Mouse (Mus musculus) layer of hippocampus, adult 18-20 months (tissue): ENCODE data around the gene Thap2. TPM values are rescaled to one million over a fixed set of nuclear protein-coding genes. Genes with fewer than 3 reads are reported as not detected.
A peak's percentile ranks its signal among the peaks of the same experiment; 100 is the strongest.

ENCODE experiments used
- DNase-seq, 2 experiments: peaks; one replicate each; pipeline ENCODE4 v3.0.0; 2022; ENCODE audit warnings: low spot score in 2 of 2
- total RNA-seq, 2 experiments: library from RNA; stranded (reverse); gene quantifications; 2 replicates each; pipeline ENCODE4 v1.2.3; 2021

Thap2 gene
- total RNA-seq, 2 experiments from 2014 or later = 13.8 to 14.7 TPM

DNA sequence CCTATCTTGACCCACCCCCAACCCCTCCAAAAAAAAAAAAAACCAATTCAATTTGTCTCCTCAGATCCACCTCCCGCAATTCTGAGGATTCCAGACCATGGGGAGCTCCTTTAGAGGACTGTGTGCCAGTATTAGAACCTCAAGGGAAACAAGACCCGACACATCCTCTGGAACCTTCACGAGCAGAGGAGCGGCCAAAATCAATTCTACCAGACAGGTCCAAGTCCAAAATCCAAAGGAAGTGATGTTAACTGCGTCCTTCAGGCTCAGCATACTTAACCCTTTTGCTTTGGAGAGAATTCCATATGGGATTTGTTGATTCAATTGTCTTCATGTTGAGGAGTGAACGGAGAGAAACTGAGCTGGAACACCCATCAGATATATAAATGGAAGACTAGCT, 29.2 kb downstream of the Thap2 start:
- DNase-seq = no peak

- DNase-seq = no peak
These were observed 29.7 kb downstream of the Thap2 start for GRCm38 (mm10) chr10:115354553-115354952.

DNA sequence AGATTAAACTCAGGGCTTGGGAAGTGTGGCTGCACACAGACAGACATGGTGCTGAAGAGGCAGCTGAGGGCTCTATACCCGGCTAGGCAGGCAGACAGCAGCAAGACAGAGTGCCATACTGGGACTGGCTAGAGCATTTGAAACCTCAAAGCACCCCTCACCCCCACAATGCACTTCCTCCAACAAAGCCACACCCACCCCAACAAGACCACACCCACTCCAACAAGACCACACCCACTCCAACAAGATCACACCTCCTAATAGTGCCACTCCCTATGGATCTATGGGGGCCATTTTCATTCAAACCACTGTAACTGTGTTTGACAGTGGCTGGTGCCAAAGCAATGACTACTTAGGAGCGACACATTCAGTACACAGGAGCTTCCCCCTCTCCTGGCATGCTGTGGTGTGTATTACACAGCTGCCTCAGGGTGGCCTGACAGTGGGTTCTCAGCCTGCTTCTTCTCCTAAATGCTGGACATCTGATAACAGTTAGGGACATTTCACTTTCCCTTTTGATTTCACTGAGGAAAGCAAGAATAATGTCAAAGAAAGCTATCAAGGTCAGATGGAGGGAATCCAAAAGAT, 33.3 kb downstream of the Thap2 start:
- DNase-seq = no peak

- no peak for DNase-seq
These were observed 34.7 kb downstream of the Thap2 start for GRCm38 (mm10) chr10:115349509-115349908.

- no peak for DNase-seq
These were observed 35.2 kb downstream of the Thap2 start for GRCm38 (mm10) chr10:115349029-115349428.

DNA sequence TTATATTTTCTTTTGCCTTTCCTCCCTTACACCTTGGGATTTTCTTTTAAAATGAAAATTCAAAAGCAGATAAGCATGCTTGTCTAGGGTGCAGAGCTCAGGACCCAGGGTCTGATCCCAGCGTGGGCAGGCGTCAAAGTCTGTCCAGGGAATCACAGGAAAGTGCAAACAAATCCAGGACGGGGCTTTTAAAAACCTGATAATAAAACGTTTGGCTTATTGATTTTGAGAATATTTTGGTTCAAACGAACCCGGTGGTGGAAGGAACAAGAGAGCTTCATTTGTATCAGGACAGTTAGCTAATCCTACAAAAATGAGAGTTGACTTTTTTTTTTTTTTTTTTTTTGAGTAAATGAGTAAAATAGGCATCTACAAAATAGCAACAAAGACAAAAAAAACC, 36.1 kb downstream of the Thap2 start:
- no peak for DNase-seq

DNA sequence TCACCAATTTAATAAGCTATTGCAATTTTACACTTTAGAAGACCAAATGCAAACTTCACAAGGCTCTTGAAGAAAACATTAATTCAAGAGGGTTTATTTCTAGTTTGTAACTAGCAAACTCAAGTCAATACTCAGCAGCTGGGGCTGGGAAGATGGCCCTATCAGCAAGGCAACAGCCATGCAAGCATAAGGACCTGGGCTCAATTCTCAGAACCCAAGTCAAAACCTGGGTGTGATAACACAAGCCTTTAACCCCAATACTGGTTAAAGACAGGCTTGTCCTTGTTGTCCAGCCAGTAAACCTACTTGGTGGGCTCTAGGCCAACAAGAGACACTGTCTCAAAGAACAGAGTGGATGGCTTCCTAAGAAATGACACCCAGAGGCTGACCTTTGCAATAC, 37.8 kb downstream of the Thap2 start:
- DNase-seq = no peak

GRCm38 (mm10) chr10:115342771-115343425, 41.3 kb downstream of the Thap2 start:
- DNase-seq = no peak

DNA sequence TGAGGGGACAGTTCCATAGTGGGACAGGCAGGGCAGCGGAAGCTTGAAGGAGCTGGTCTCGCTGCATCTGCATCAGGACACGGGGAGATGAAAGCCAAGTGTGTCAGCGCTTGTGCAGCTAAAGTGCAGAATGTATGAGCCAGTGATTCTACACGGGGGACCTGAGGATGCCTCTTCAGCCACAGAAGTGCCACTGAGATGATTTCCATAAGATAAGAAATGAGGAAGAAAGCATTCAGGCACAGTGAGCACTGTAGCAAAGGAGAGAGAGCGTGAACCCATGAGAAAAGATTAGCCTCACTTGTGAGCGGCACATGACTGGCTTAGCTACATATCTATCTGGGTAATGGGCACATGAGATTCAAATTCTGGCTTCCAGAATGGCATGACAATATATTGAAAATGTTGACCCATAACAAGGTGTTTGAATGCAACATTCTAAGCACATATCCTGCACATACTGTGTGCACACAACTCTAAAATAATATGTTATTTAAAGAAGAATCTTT, 44.4 kb downstream of the Thap2 start:
- DNase-seq = no peak

DNA sequence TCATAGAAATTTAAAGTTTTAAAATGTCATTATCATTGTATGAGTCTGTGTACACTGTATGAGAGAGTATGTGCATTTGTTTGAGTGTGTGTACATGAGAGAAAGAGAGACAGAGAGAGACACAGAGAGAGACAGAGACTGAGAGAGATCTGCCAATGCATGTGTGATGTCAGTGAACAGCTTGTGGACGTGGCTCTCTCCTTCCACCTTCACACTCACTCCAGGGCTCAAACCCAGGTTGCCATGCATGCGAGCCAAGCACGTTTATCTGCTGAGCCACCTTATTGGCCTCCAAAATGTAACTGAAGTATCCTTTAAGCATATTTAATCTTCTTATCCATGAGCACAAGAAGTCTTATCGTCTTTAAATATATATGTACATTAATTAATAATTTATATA, 47.3 kb downstream of the Thap2 start:
- no peak for DNase-seq

- DNase-seq = no peak
These were observed 50.7 kb downstream of the Thap2 start for GRCm38 (mm10) chr10:115333528-115333927.

DNA sequence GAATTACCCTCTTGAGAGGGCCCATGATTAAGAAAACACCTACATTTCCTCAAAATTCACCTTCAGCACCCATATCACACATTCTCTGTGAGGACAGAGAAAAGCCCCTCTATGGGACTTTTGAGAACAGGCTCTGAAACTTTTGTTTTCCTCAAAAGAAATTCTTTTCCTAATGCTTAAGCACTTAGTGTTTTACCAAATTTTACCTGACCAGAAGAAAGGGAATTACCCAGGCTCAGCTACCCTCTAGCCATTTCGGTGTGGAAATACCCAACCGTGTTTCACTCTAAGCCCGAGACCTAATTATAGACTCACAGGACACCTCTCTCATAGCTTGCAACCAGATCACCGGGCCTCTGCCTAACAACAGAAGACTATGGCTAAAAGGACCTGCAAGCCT, 51.2 kb downstream of the Thap2 start:
- DNase-seq = no peak

DNA sequence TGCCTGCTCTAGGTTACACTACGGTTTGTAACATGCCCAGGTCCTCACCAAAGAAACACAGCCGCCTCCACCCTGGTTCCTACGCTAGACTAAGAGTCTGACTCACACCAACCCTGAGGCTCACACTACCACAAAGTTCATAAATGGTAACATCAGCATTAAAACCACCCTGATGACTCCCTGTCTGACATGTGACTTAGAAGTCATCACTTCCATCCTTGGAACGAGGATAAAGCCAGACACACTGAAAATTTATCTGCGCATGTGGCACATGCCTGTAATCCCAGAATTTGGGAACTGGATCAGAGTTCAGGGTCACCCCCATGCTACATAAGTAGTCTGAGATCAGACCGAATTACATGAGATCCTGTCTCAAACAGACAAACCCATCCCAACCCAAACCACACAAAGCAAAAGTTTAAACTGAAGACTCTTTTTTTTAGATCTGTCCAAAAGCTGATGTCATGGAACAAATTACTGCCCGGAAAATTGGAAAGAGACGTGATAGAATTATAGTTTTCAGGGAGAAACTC, 51.8 kb downstream of the Thap2 start:
- no peak for DNase-seq

DNA sequence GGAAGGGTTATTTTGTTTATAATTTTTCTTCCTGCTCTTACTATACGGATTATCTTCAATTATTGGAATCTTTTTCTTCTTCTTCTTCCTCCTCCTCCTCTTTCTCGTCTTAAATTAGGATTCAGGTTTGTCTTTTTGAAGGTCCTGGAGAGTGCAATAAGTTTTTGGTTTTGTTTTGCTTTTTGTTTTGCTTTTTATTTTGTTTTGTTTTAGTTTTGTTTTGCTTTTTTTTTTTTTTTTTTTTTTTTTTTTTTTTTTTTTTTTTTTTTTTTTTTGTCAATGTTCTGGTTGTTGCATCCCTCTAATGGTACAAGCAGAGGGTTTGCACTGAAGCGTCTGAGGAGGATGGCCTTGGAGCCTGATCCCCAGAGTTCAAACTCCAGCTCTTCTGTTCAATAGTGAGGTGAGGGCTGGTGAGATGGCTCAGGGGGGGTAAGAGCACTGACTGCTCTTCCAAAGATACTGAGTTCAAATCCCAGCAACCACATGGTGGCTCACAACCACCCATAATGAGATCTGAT, 55.2 kb downstream of the Thap2 start:
- no peak for DNase-seq

DNA sequence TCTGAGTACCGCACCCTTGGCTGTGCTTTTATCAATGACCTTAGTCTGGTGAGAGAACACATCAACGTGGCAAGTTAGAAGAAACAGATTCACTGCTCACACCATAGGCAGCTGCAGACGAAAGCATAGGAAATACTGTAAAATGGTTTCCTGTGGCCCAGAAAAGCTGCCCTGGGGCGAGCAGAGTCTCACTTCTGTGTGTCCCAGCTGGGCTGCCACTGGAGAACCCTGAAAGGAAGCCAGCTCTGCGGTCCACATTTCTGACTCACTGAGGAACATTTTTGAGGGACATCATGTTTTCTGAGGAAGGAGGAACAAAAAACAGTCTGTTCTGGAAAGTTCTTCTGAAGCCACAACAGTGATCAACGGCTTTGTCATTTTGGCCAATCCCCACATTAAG, 55.7 kb downstream of the Thap2 start:
- no peak for DNase-seq

GRCm38 (mm10) chr10:115323295-115323694, 60.9 kb downstream of the Thap2 start:
- DNase-seq = peak; percentile 42 to 80

- DNase-seq = no peak
These were observed 62.8 kb downstream of the Thap2 start for GRCm38 (mm10) chr10:115321317-115322035.

Other genes with a start within 250 kb of the Thap2 start
- gene Tph2, start 199.4 kb downstream of the Thap2 start, total RNA-seq = 1 to 10 TPM in 1 of 2 experiments, under 1 TPM in 1; 0.68 to 1.2 TPM
- gene Tbc1d15, start 133.0 kb downstream of the Thap2 start, total RNA-seq = 10 to 100 TPM; 60.3 to 62.9 TPM
- 10 to 100 TPM; 58.1 to 58.4 TPM for gene Rab21, start 68.8 kb downstream of the Thap2 start, total RNA-seq
- 10 to 100 TPM; 37.9 to 39.6 TPM for gene Tmem19, start 21.9 kb downstream of the Thap2 start, total RNA-seq
- 10 to 100 TPM; 40.0 to 46.7 TPM for gene Zfc3h1, start 516 bp upstream of the Thap2 start, total RNA-seq
- under 1 TPM; 0.32 to 0.56 TPM for gene A930009A15Rik, start 185.5 kb upstream of the Thap2 start, total RNA-seq
- gene Lgr5, start 203.3 kb upstream of the Thap2 start, total RNA-seq = 1 to 10 TPM; 1.9 to 2.5 TPM